Comparison of ENCODE assay signal across 8 mouse cellular contexts in the genomic region with DNA sequence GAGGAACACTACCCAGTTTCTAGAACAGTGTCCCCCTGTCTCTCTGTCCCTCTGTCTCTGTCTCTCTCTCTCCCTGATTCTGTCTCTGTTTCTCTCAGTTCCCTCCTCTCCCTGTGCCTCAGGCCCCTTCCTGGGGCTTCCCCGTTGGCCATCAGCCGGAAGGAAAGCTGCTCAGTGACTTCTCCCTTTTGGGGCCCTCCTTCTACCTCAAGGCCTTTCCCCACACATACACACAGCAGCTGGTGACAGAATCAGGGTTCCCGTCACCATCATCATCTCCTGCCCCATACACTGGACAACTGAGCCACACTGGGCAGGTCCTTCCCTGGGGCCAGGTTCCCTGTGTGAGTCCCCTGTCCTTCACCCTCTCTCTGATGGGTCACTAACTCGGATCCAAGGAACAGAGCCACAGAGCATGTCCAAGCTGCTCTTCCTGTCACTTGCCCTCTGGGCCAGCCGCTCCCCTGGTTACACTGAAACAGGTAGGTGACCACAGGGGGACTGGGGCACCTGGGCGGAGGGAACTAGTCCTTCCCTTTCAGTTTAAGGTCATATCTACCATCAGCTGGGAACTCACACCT. TPM values are rescaled to one million over a fixed set of nuclear protein-coding genes. Genes with fewer than 3 reads are reported as not detected.
DNase-seq lines count a peak whose midpoint lies in the region; ATAC-seq and TF ChIP-seq lines count a peak whose summit lies in the region.
"Had no signal": no experiment of that assay in that cellular context is flagged by ENCODE, and none has a peak within 500 bp of the region (broad histone marks: within the 10 kb centered on the region; RNA-seq: fewer than 3 reads in every experiment).

A gene (plus strand): TSS at position 194 of the 581 bp plus-strand sequence.

- no peak for TF ChIP-seq CTCF in intestine, postnatal 0 days (IDR thresholded peaks at IDR 0.05; ENCODE audit: low read depth)
- no peak for TF ChIP-seq CTCF in CH12.LX (conservative IDR thresholded peaks at IDR 0.05 in 1 of 2, IDR thresholded peaks at IDR 0.05 in 1 of 2; ENCODE audit: low read depth in 2 of 2, low read length in 2 of 2)

- H3K9ac ChIP-seq in intestine, embryonic 15.5 days: no peak within 1 kb of the TSS
- H3K9ac ChIP-seq in intestine, postnatal 0 days (ENCODE audit: low read depth, low read length): no peak within 1 kb of the TSS
- peak within 1 kb of the TSS; percentile 69 for H3K9ac ChIP-seq in CH12.LX (ENCODE audit: insufficient read depth, low read depth)

- H3K4me3 ChIP-seq in intestine, embryonic 15.5 days (replicated peaks): no peak within 1 kb of the TSS
- H3K4me3 ChIP-seq in intestine, postnatal 0 days (ENCODE audit: low read depth, low read length): no peak within 1 kb of the TSS
- peak within 1 kb of the TSS; percentile 68 to 75 (median 72) for H3K4me3 ChIP-seq in CH12.LX (replicated peaks in 1 of 3; ENCODE audit: low read depth in 2 of 3, low read length in 2 of 3, poor library complexity in 1 of 3)

- no peaks in the 10 kb centered on the region for H3K36me3 ChIP-seq in intestine, embryonic 15.5 days
- no peaks in the 10 kb centered on the region for H3K36me3 ChIP-seq in intestine, postnatal 0 days (ENCODE audit: control insufficient read depth, insufficient read depth)
- peaks cover 27 to 34% of the 10 kb centered on the region in 2 experiments for H3K36me3 ChIP-seq in CH12.LX (replicated peaks in 1 of 2; ENCODE audit: control insufficient read depth in 1 of 2, insufficient read depth in 1 of 2, low read length in 1 of 2)

- peak; percentile 94 for TF ChIP-seq EP300 in CH12.LX (IDR thresholded peaks at IDR 0.05; ENCODE audit: low read length)

- in situ Hi-C loops in CH12.LX (cut with MboI; ENCODE audit: low pct_ligation_motif_present, low pct_unique_long_range_greater_than_20kb, low sequenced_read_pairs): loop anchor here (10.0 kb wide), 1 partner anchor 58 kb away; a partner anchor contains a TSS

- H3K27ac ChIP-seq in intestine, embryonic 15.5 days: no peak within 1 kb of the TSS
- H3K27ac ChIP-seq in intestine, postnatal 0 days (ENCODE audit: low read depth, low read length): no peak within 1 kb of the TSS
- H3K27ac ChIP-seq in CH12.LX (ENCODE audit: insufficient read depth, low read depth): peak within 1 kb of the TSS; percentile 97

- peak; percentile 64 for TF ChIP-seq POLR2A in CH12.LX (IDR thresholded peaks at IDR 0.05; ENCODE audit: low read depth, low read length)

- ATAC-seq in intestine, embryonic 15.5 days: no peak
- ATAC-seq in intestine, postnatal 0 days: no peak
- ATAC-seq in common myeloid progenitor, adult 5-6 weeks (replicated peaks; ENCODE audit: low read depth, poor library complexity, severe bottlenecking): peak; percentile 85
- ATAC-seq in neutrophil, adult 5-6 weeks (ENCODE audit: extremely low read depth, insufficient number of reproducible peaks, low FRiP score, poor library complexity, severe bottlenecking): peak; percentile 68

- no peaks in the 10 kb centered on the region for H3K9me3 ChIP-seq in intestine, embryonic 15.5 days
- no peaks in the 10 kb centered on the region for H3K9me3 ChIP-seq in intestine, postnatal 0 days (ENCODE audit: control insufficient read depth)
- no peaks in the 10 kb centered on the region for H3K9me3 ChIP-seq in CH12.LX (replicated peaks; ENCODE audit: low read length)

- dilution Hi-C loops in CH12.LX (cut with MboI; ENCODE audit: extremely low pct_ligation_motif_present, extremely low pct_unique_long_range_greater_than_20kb, low sequenced_read_pairs): no loop called here

- peaks cover 16% of the 10 kb centered on the region for H3K4me1 ChIP-seq in intestine, embryonic 15.5 days (replicated peaks)
- no peaks in the 10 kb centered on the region for H3K4me1 ChIP-seq in intestine, postnatal 0 days (replicated peaks; ENCODE audit: control insufficient read depth, insufficient read depth, low read length)
- peaks cover 36 to 65% of the 10 kb centered on the region in 2 experiments for H3K4me1 ChIP-seq in CH12.LX (ENCODE audit: control insufficient read depth in 1 of 2, insufficient read depth in 2 of 2)

- TF ChIP-seq RAD21 in CH12.LX (IDR thresholded peaks at IDR 0.05; ENCODE audit: low read depth, low read length): no peak; the same call in 1 of the 2 replicates

- H3K79me2 ChIP-seq in CH12.LX (replicated peaks; ENCODE audit: control insufficient read depth, extremely low read depth, insufficient read depth, poor library complexity, severe bottlenecking): peaks cover 32% of the 10 kb centered on the region

- H3K4me2 ChIP-seq in intestine, embryonic 15.5 days (replicated peaks): 0 out of 2 replicates have a peak within 1 kb of the TSS, but pooled peaks have one; percentile 3
- H3K4me2 ChIP-seq in intestine, postnatal 0 days (replicated peaks; ENCODE audit: low read depth): no peak within 1 kb of the TSS
- H3K4me2 ChIP-seq in CH12.LX (ENCODE audit: insufficient read depth, low read depth, poor library complexity, severe bottlenecking): peak within 1 kb of the TSS; percentile 42

- peak; percentile 85 for DNase-seq in CH12.LX (ENCODE audit: extremely low read depth)
- DNase-seq in left cerebral cortex, postnatal 4 days: no peak
- DNase-seq in retina, embryonic 14.5 days (ENCODE audit: low spot score): no peak
- DNase-seq: kidney, adult 18-20 months had no signal

- H3K27me3 ChIP-seq in intestine, embryonic 15.5 days (replicated peaks): peaks cover 11% of the 10 kb centered on the region; the same call in 1 of the 2 replicates
- H3K27me3 ChIP-seq in intestine, postnatal 0 days (replicated peaks; ENCODE audit: control insufficient read depth, insufficient read depth, low read length): 0 out of 2 replicates have a peak, but pooled peaks cover 10% of the 10 kb centered on the region
- no peaks in the 10 kb centered on the region for H3K27me3 ChIP-seq in CH12.LX (replicated peaks)

- 62% methylated on average over 6 of the region's 6 CpGs for WGBS in intestine, embryonic 15.5 days
- WGBS in intestine, postnatal 0 days: 65% methylated on average over 6 of the region's 6 CpGs

- intact Hi-C loops in left cerebral cortex, postnatal 4 days (cut with DNase I): no loop called here

TF ChIP-seq in CH12.LX, 34 proteins besides CTCF, POLR2A, EP300 and RAD21 (continues in another document):
- TF ChIP-seq MEF2A (IDR thresholded peaks at IDR 0.05; ENCODE audit: borderline replicate concordance, low read depth, low read length): peak; percentile 83
- no peak for TF ChIP-seq ZNF384 (IDR thresholded peaks at IDR 0.05; ENCODE audit: low read depth, low read length)
- no peak for TF ChIP-seq SMC3 (IDR thresholded peaks at IDR 0.05; ENCODE audit: low read depth, low read length)
- TF ChIP-seq SIN3A (IDR thresholded peaks at IDR 0.05; ENCODE audit: low read length): peak; percentile 91
- no peak for TF ChIP-seq KAT2A (IDR thresholded peaks at IDR 0.05; ENCODE audit: insufficient replicate concordance, low read length)
- TF ChIP-seq PAX5 (IDR thresholded peaks at IDR 0.05; ENCODE audit: low read length): no peak
- no peak for TF ChIP-seq MAX (IDR thresholded peaks at IDR 0.05; ENCODE audit: low read length)
- no peak for TF ChIP-seq E2F4 (IDR thresholded peaks at IDR 0.05; ENCODE audit: insufficient replicate concordance, low read depth, low read length)
- peak; percentile 70; the same call in 1 of the 2 replicates for TF ChIP-seq MXI1 (IDR thresholded peaks at IDR 0.05; ENCODE audit: low read depth, low read length)
- no peak for TF ChIP-seq ZC3H11A (IDR thresholded peaks at IDR 0.05; ENCODE audit: low read depth, low read length)
- TF ChIP-seq JUN (IDR thresholded peaks at IDR 0.05; ENCODE audit: insufficient read depth, low read depth, low read length): no peak
- TF ChIP-seq RCOR1 (conservative IDR thresholded peaks at IDR 0.05; ENCODE audit: low read depth, low read length): no peak
- TF ChIP-seq NELFE (IDR thresholded peaks at IDR 0.05; ENCODE audit: low read depth, low read length): peak; percentile 73; the same call in 1 of the 2 replicates
- peak; percentile 90 for TF ChIP-seq ETS1 (conservative IDR thresholded peaks at IDR 0.05; ENCODE audit: low read depth, low read length)
- no peak for TF ChIP-seq GABPA (IDR thresholded peaks at IDR 0.05; ENCODE audit: insufficient replicate concordance, low read depth, low read length)
- no peak for TF ChIP-seq MYC (IDR thresholded peaks at IDR 0.05; ENCODE audit: low read depth, low read length)
- peak; percentile 73 for TF ChIP-seq BHLHE40 (IDR thresholded peaks at IDR 0.05; ENCODE audit: low read depth, low read length)
- TF ChIP-seq ZMIZ1 (IDR thresholded peaks at IDR 0.05; ENCODE audit: low read depth, low read length): peak; percentile 84; the same call in 1 of the 2 replicates
- no peak for TF ChIP-seq USF1 (IDR thresholded peaks at IDR 0.05; ENCODE audit: low read depth, low read length)
- peak; percentile 64; the same call in 1 of the 2 replicates for TF ChIP-seq MAZ (IDR thresholded peaks at IDR 0.05; ENCODE audit: low read depth, low read length)
- peak; percentile 40; the same call in 1 of the 2 replicates for TF ChIP-seq NRF1 (IDR thresholded peaks at IDR 0.05; ENCODE audit: low read depth, low read length)
- no peak for TF ChIP-seq UBTF (IDR thresholded peaks at IDR 0.05; ENCODE audit: low read depth, low read length)
- TF ChIP-seq MAFK (IDR thresholded peaks at IDR 0.05; ENCODE audit: insufficient replicate concordance, low read length): 0 out of 2 replicates have a peak, but pooled peaks have one; percentile 2
- no peak for TF ChIP-seq CHD1 (IDR thresholded peaks at IDR 0.05; ENCODE audit: low read depth, low read length)
- TF ChIP-seq POLR2AphosphoS2 (IDR thresholded peaks at IDR 0.05; ENCODE audit: low read depth, low read length): peak; percentile 64; the same call in 1 of the 2 replicates
- peak; percentile 96 for TF ChIP-seq TCF12 (IDR thresholded peaks at IDR 0.05; ENCODE audit: low read depth, low read length)
- TF ChIP-seq HCFC1 (IDR thresholded peaks at IDR 0.05; ENCODE audit: low read depth, low read length): peak; percentile 43
- no peak for TF ChIP-seq ZKSCAN1 (IDR thresholded peaks at IDR 0.05; ENCODE audit: borderline replicate concordance, low read depth, low read length)
- TF ChIP-seq JUND (conservative IDR thresholded peaks at IDR 0.05; ENCODE audit: low read depth, low read length): no peak

RNA-seq across cellular contexts. Expression of the gene that starts here (rescaled TPM):
- 2.8 and 3.2 TPM in 2 replicates for polyA plus RNA-seq in intestine, embryonic 15.5 days (2015; fragmentation: Nextera tagmentation; extraction: Ambion mirVana)
- 1.5 and 1.6 TPM in 2 replicates for polyA plus RNA-seq in intestine, postnatal 0 days (2015; fragmentation: Nextera tagmentation; extraction: Ambion mirVana)
- total RNA-seq in CH12.LX (2012; rRNA removed): 102 and 207 TPM in 2 replicates
- total RNA-seq in CH12.LX (2014; rRNA removed): 55.0 and 60.3 TPM in 2 replicates
- 87.6 and 105 TPM in 2 replicates for polyA plus RNA-seq in CH12.LX (2012; ENCODE audit: insufficient read length, low read depth)
- total RNA-seq in common myeloid progenitor, adult 5-6 weeks (2017): 7.8 and 9.0 TPM in 2 replicates
- total RNA-seq in neutrophil, adult 5-6 weeks (2017): 19.0 and 30.3 TPM in 2 replicates
- total RNA-seq in left cerebral cortex, postnatal 4 days (2021): 1 to 10 TPM; 4.9 to 5.9 TPM

Comparison
In these comparisons a context has a peak if more than half of its experiments do, and no peak if none do; other contexts are left out.
1. RNA of the gene that starts here (polyA plus RNA-seq): 87.6 to 105 TPM in CH12.LX; 2.8 to 3.2 TPM in intestine, embryonic 15.5 days and 1.5 to 1.6 TPM in intestine, postnatal 0 days; every median in the first group is over 10 times any median in the second.
2. ATAC-seq: peak in common myeloid progenitor, adult 5-6 weeks (single experiment) and neutrophil, adult 5-6 weeks (single experiment); none in intestine, embryonic 15.5 days (single experiment) and intestine, postnatal 0 days (single experiment).
3. H3K4me3 ChIP-seq: peak in CH12.LX (3 of 3); none in intestine, embryonic 15.5 days (single experiment) and intestine, postnatal 0 days (single experiment).